Mouse (Mus musculus) embryonic facial prominence, embryonic 15.5 days (tissue): ENCODE measurements around the gene Cpeb4. TPM values are rescaled to one million over a fixed set of nuclear protein-coding genes. Genes with fewer than 3 reads are reported as not detected.
"Not testable (repeated sequence)": the region's sequence is repeated elsewhere in the genome, so short reads cannot be mapped to it uniquely, and the experiment has no call there.

ENCODE experiments used
- ATAC-seq: fragments of 200-750 bp; cut with Nextera tagmentation; 2 replicates; pipeline ENCODE4 v1.8.0; 2017; ENCODE audit warnings: low read depth, moderate TSS enrichment; ENCODE audit not compliant: insufficient number of reproducible peaks, low FRiP score, low TSS enrichment
- H3K27ac ChIP-seq: fragments of 300-500 bp; sonication (generic); replicated peaks from 2 replicates; pipeline ENCODE4 v1.5.1; 2015; ENCODE audit warnings: mild to moderate bottlenecking, inconsistent platforms
- H3K27me3 ChIP-seq: fragments of 300-500 bp; sonication (generic); 2 replicates; pipeline ENCODE4 v1.6.1; 2015; ENCODE audit warnings: inconsistent platforms
- H3K36me3 ChIP-seq: fragments of 300-500 bp; sonication (generic); 2 replicates; pipeline ENCODE4 v1.6.1; 2015; ENCODE audit warnings: mild to moderate bottlenecking, inconsistent platforms
- H3K4me1 ChIP-seq: fragments of 300-500 bp; sonication (generic); 2 replicates; pipeline ENCODE4 v1.6.1; 2015; ENCODE audit warnings: inconsistent platforms
- H3K4me2 ChIP-seq: fragments of 300-500 bp; sonication (generic); replicated peaks from 2 replicates; pipeline ENCODE4 v1.6.1; 2015; ENCODE audit warnings: mild to moderate bottlenecking, inconsistent platforms
- H3K4me3 ChIP-seq: fragments of 300-500 bp; sonication (generic); replicated peaks from 2 replicates; pipeline ENCODE4 v1.5.1; 2015; ENCODE audit warnings: mild to moderate bottlenecking, inconsistent platforms
- H3K9ac ChIP-seq: fragments of 300-500 bp; sonication (generic); 2 replicates; pipeline ENCODE4 v1.6.1; 2015; ENCODE audit warnings: inconsistent platforms
- H3K9me3 ChIP-seq: fragments of 300-500 bp; sonication (generic); replicated peaks from 2 replicates; pipeline ENCODE4 v1.6.1; 2016; ENCODE audit warnings: inconsistent platforms
- WGBS: fragments of 180-500 bp; shearing (Covaris S2); methylation state at CpG from one replicate; pipeline ENCODE4 v1.1.7; 2015; 5-methylcytosine and 5-hydroxymethylcytosine counted together
- polyA plus RNA-seq: library from polyadenylated mRNA; unstranded; fragments of >200 nt; fragmentation: Nextera tagmentation; extraction: Ambion mirVana; gene quantifications from 2 replicates; pipeline ENCODE4 v1.2.1, GENCODE M21; 2015

Gene Cpeb4
- polyA plus RNA-seq, 1 experiment from 2014 or later: 3.4 TPM

DNA sequence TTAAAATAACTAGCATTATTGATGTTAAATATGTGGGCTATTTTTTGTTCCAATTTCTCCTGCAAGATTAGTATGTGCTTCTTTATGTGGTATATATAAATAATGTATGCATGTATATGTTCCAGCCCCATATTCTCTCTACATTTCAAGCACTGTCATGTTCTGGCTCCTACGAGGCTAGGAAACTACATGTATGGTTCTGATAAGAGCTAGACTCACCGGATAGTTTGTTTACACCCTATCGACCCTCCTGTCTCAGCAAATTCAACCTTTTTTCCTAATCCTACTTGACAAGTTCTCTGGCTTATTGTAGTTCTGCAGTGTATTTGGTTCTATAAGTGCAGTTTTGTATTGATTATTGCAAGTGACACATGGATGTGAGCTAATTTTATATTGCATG, 36.7 kb upstream of the Cpeb4 start:
- no peaks in the 10 kb centered on the region for H3K27me3 ChIP-seq
- H3K9me3 ChIP-seq: no peaks in the 10 kb centered on the region
- no peak overlapping the region for H3K9ac ChIP-seq
- H3K4me3 ChIP-seq: no peak overlapping the region
- no peak for ATAC-seq
- H3K27ac ChIP-seq: no peak overlapping the region
- WGBS: 77% methylated on average over 3 of the region's 3 CpGs
- H3K4me1 ChIP-seq: peaks cover 5% of the 10 kb centered on the region
- no peak overlapping the region for H3K4me2 ChIP-seq
- no peaks in the 10 kb centered on the region for H3K36me3 ChIP-seq

DNA sequence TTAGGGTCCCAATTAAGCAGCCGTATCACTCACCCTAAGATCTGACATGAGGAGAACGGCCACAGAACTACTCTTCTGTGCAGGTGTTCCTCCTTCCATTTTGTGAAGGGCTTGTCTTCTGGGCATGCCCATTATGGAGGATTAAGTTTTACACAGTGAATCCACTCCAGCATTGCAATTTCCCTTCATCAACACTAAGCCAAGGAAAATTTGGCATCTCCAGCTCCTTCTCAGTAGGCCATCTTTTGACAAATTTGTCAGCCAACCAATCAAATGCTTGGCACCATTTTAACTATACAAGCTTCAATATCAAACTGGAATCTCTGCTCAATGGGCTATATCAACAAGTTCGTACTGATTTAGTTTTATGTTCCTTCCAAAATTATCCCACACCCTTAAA, 34.8 kb upstream of the Cpeb4 start:
- no peak overlapping the region for H3K4me3 ChIP-seq
- no peaks in the 10 kb centered on the region for H3K27me3 ChIP-seq
- H3K4me1 ChIP-seq: peaks cover 5% of the 10 kb centered on the region
- WGBS: 82% methylated on average over 3 of the region's 3 CpGs
- H3K9ac ChIP-seq: no peak overlapping the region
- no peak overlapping the region for H3K27ac ChIP-seq
- no peaks in the 10 kb centered on the region for H3K36me3 ChIP-seq
- H3K9me3 ChIP-seq: no peaks in the 10 kb centered on the region
- no peak overlapping the region for H3K4me2 ChIP-seq
- no peak for ATAC-seq

DNA sequence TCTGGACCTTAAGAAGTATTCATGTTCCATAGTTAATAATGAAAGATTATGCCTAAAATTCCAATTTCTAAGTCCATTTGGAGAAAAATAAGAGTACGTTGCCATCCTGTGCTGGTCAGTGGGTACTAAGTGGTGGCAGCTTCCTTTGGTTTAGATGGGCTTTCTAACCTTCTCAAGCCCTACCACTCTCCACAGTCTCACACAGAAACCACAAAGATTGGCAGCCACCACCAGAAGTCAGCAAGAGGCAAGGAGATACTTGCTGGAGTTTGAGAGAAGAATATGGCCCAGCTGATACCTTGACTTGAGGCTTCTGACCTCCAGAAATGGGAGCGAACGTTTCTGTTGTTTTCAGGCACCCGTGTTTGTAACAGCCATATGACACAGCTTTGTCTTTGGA, 34.3 kb upstream of the Cpeb4 start:
- no peak overlapping the region for H3K4me2 ChIP-seq
- no peak overlapping the region for H3K9ac ChIP-seq
- no peaks in the 10 kb centered on the region for H3K27me3 ChIP-seq
- H3K27ac ChIP-seq: no peak overlapping the region
- H3K4me3 ChIP-seq: no peak overlapping the region
- WGBS: 93% methylated on average over 4 of the region's 4 CpGs
- ATAC-seq: no peak
- H3K4me1 ChIP-seq: peaks cover 5% of the 10 kb centered on the region
- H3K9me3 ChIP-seq: no peaks in the 10 kb centered on the region
- no peaks in the 10 kb centered on the region for H3K36me3 ChIP-seq

DNA sequence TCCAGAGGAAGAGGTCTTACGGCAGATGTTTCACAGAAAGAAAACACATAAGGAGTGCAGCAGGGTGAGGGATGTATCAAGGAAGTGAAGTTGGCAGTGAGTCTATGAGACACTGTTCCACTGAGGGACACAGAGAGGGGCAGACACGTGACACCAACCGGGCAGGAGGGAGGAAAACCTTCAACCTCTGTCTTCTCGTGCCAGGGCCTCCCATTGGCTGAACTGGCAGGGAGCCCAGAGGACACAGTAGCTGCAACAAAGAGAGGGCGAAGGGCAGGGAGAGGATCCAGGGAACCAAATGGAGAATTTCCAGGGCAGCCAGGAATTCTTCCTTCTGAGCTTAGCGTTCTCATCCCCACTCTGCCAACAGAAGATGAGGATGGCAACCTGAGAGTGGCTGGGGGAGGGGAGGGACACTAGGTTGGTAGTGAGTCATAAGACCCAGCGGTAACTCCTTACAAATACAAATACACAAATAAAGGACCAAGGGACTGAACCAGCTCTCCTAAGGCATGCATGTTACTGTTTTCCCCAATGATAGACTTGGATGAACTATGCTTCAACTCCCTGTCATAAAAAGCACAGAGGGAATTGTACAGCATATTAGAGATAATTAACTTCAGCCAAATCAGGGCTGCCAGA, 33.4 kb upstream of the Cpeb4 start:
- peaks cover 5% of the 10 kb centered on the region for H3K4me1 ChIP-seq
- H3K4me2 ChIP-seq: no peak overlapping the region
- H3K27ac ChIP-seq: no peak overlapping the region
- no peaks in the 10 kb centered on the region for H3K27me3 ChIP-seq
- ATAC-seq: peak; percentile 61; the same call in 1 of the 2 replicates
- no peak overlapping the region for H3K9ac ChIP-seq
- no peak overlapping the region for H3K4me3 ChIP-seq
- no peaks in the 10 kb centered on the region for H3K36me3 ChIP-seq
- H3K9me3 ChIP-seq: no peaks in the 10 kb centered on the region
- WGBS: 44% methylated on average over 7 of the region's 7 CpGs

DNA sequence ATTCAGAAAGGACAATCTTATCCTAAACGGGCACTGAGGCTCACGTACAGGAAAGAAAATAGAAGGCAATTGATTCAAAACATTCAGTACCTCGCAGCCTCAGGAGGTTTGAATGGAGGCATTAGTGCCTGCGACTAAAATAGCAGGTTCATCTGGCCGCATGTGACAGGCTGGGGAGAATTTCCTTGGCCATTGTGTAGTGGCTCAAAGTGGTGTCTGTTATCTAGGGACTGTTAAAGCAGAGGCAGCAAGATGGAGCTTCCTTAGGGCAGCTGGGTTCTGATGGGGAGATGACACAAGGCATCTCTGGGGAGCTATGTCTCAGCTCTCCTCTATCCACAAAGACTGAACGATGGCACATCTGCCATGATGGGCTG, 32.9 kb upstream of the Cpeb4 start:
- Histone ChIP-seq H3K9ac (no peak overlapping the region), H3K4me2 (no peak overlapping the region), H3K9me3 (no peaks in the 10 kb centered on the region), H3K4me3 (no peak overlapping the region), H3K4me1 (peaks cover 5% of the 10 kb centered on the region), H3K36me3 (no peaks in the 10 kb centered on the region), H3K27ac (no peak overlapping the region), H3K27me3 (no peaks in the 10 kb centered on the region)
- ATAC-seq: no peak
- 40% methylated on average over 6 of the region's 6 CpGs for WGBS

DNA sequence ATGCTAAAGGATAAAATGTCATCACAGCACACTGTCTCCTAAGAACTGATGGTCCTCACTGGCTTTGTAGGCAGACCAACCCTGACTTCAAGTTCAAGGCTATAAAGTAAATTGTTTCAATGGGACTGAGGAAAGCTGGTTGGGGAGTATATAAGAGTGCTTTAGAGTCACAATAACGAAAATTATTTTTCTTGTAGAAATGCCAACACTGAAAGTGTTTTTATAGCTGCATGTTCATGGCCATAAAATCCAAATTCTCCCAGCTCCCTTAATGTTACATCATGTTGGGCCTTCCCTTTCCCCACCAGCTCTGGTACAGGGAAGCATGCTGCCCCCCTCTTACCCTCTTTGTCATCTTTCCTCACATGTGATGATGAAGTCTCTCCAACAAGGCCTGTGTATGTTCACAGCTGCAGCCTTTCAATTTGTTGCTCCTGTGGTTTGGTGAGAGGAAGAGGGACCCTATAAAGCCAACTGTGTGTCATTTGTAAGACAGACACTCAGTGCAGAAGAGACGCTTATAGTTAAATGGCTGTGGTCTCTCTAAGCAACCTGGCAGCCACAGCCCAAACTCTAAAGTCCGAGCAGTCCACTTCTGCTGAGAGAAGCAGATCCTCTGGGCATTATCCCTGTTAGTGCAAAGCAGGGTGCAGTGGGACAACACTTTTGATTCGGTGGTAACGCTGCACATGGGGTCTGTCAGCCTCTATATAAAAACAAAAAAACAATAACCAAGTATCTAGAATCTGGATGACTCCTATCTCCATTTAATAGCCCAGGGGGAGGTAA, 29.6 kb upstream of the Cpeb4 start:
- Histone ChIP-seq H3K27ac (no peak overlapping the region), H3K36me3 (no peaks in the 10 kb centered on the region), H3K27me3 (no peaks in the 10 kb centered on the region), H3K4me1 (peaks cover 5% of the 10 kb centered on the region), H3K9ac (no peak overlapping the region), H3K4me3 (no peak overlapping the region), H3K4me2 (no peak overlapping the region), H3K9me3 (no peaks in the 10 kb centered on the region)
- ATAC-seq: no peak; the same call in 1 of the 2 replicates
- 77% methylated on average over 5 of the region's 5 CpGs for WGBS

DNA sequence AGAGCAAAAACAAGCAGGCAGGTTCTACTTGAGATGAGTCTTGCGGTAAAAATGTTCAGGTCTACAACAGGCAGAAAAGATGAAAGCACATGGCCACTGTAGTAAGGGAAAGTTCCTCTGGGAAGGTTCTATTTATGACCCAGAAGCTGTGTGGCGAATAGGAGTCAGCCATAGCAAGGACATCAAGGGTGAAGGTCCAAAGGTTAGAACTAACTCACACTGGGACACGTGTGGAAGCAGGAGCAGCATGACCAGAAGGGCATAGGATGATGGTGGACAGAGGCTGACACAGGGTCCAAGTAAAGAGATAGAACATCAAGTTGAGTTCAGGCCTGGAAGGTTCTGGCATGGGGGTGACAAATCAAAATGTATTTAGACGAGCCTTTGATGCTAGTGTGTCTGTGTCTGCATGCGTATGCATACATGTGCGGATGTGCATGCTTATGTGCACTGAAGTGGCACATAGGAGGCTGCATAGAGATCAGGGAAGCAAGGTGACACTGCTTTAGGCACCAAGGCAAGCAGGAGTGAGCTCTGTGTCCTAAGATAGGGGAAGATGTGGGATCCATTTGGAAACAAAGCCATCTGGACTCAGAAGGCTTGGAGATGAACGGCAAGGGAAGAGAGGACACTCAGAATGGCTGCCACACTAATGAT, 28.7 kb upstream of the Cpeb4 start:
- H3K4me3 ChIP-seq: no peak overlapping the region
- no peak overlapping the region for H3K9ac ChIP-seq
- H3K9me3 ChIP-seq: no peaks in the 10 kb centered on the region
- H3K4me1 ChIP-seq: peaks cover 4% of the 10 kb centered on the region
- no peaks in the 10 kb centered on the region for H3K36me3 ChIP-seq
- no peak for ATAC-seq
- H3K4me2 ChIP-seq: no peak overlapping the region
- WGBS: 80% methylated on average over 7 of the region's 7 CpGs
- no peak overlapping the region for H3K27ac ChIP-seq
- H3K27me3 ChIP-seq: no peaks in the 10 kb centered on the region

DNA sequence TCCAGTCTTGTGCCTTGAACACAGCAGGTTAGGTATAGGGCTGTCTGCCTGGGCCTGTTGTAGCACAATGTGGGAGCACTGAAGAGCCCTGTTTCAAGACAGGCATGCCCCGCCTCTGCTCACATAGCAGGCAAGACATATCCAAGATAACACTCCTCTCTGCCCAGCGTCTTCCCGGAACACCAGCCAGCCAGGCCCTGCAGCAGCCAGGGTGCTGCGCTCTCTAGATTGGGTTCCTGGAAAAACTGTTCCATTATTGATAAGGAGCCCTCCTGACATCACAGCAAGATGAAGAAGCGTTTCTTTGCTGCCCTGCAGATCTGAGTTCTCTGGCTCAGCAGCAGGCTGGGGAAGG, 28.2 kb upstream of the Cpeb4 start:
- no peak overlapping the region for H3K4me2 ChIP-seq

DNA sequence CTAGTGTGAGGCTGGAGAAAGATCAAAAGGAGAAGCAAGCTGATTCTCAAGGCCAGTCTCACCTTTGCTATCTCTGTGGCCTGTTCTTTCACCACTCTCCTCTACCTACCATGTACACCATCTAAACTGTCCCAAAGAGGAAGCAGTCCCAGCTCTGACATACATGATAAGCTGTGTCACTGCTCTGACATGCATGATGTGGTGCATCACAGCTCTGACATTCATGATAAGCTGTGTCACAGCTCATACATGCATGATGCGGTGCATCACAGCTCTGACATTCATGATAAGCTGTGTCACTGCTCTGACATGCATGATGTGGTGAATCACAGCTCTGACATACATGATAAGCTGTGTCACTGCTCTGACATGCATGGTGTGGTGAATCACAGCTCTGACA, 26.9 kb upstream of the Cpeb4 start:
- H3K9ac ChIP-seq, ATAC-seq, H3K4me2 ChIP-seq, H3K36me3 ChIP-seq, H3K4me1 ChIP-seq, H3K9me3 ChIP-seq, H3K27ac ChIP-seq, H3K27me3 ChIP-seq, H3K4me3 ChIP-seq: not testable (repeated sequence)
- WGBS: 82% methylated on average over 1 of the region's 1 CpGs

More for the DNA sequence above, 28.2 kb upstream of the Cpeb4 start:
- Histone ChIP-seq H3K27me3 (no peaks in the 10 kb centered on the region), H3K9me3 (no peaks in the 10 kb centered on the region), H3K9ac (no peak overlapping the region), H3K27ac (no peak overlapping the region), H3K4me3 (no peak overlapping the region), H3K36me3 (no peaks in the 10 kb centered on the region), H3K4me1 (no peaks in the 10 kb centered on the region)
- 79% methylated on average over 5 of the region's 5 CpGs for WGBS
- no peak for ATAC-seq

DNA sequence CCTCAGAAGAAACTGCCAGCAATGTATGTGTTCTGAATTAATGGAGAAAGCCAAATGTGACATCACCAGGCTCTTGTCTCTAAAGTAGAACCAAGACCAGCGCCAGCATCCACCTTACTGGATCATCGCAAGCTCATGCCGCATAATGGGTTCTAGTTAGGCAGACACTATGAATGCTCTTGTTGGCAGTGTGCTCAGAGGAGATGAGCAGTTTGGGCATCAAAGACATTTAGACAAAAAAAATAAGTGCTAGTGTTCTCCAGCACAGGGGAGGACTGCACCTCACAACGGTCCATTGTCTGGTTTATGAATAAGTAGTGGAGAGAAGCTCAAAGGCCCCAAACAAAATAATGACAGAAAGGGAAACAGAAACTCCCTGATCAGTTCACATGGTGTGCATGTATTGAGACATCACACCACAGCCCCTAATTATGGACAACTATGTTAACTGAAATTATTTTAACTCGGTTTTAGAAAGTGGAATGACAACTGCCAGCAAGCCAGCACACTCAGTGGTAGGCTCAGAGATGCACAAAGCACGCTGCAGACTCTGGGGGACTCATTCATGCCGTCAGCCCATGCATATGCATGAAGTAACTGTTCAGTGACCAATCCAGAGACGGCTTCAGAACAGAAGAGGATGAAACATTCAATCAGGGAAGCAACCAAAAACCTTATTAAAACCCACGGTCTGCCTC, 25.1 kb upstream of the Cpeb4 start:
- Histone ChIP-seq H3K4me3 (no peak overlapping the region), H3K4me1 (peaks cover 6% of the 10 kb centered on the region; the same call in 1 of the 2 replicates), H3K36me3 (no peaks in the 10 kb centered on the region), H3K4me2 (no peak overlapping the region), H3K9ac (no peak overlapping the region), H3K27me3 (no peaks in the 10 kb centered on the region), H3K9me3 (no peaks in the 10 kb centered on the region), H3K27ac (no peak overlapping the region)
- no peak for ATAC-seq
- WGBS: 54% methylated on average over 9 of the region's 9 CpGs

DNA sequence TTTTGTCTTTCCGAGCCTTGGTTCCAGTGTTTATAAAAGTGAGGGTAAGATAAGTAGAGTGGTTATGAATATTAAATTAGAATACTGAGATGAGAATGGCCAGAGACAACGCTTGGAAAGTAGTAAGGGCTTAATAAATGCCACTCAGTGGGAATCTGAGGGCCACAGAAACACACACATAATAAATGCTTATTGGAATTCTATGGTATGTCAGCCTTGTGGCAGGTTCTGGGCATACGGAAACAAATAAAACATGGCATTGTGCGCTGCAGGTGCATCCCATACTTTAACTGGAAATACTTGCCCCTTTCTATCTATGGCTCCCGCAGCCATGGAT, 24.6 kb upstream of the Cpeb4 start:
- no peak overlapping the region for H3K9ac ChIP-seq
- no peak overlapping the region for H3K4me2 ChIP-seq
- H3K27me3 ChIP-seq: no peaks in the 10 kb centered on the region
- no peaks in the 10 kb centered on the region for H3K9me3 ChIP-seq
- H3K27ac ChIP-seq: no peak overlapping the region
- peaks cover 8% of the 10 kb centered on the region; the same call in 1 of the 2 replicates for H3K4me1 ChIP-seq
- no peak for ATAC-seq
- 81% methylated on average over 5 of the region's 5 CpGs for WGBS
- H3K36me3 ChIP-seq: no peaks in the 10 kb centered on the region
- no peak overlapping the region for H3K4me3 ChIP-seq
